Mouse (Mus musculus) thymus, adult 18-20 months (tissue): Measurements from ENCODE around the gene Zfp629.

Experiments
- DNase-seq, 2 experiments: peaks; one replicate each; pipeline ENCODE4 v3.0.0; 2022; ENCODE audit warnings: mixed read lengths in 2 of 2

Gene Zfp629

GRCm38 (mm10) chr7:127561340-127561858 is 54.2 kb downstream of the Zfp629 start, which contains the start of gene Tmem265:
TSS of gene Tmem265 (plus strand) at chr7:127561390.
- DNase-seq: no peak

- no peak for DNase-seq
Measured at GRCm38 (mm10) chr7:127560580-127560979, 55.0 kb downstream of the Zfp629 start.
